Mouse (Mus musculus) midbrain, embryonic 10.5 days (tissue): ENCODE results near the gene Hist1h4a. TPM values are rescaled to one million over a fixed set of nuclear protein-coding genes. Genes with fewer than 3 reads are reported as not detected.
"Not testable (repeated sequence)": the region's sequence is repeated elsewhere in the genome, so short reads cannot be mapped to it uniquely, and the experiment has no call there.

Source experiments
- DNase-seq: peaks from one replicate; pipeline ENCODE4 v3.0.0-alpha.2; 2017; ENCODE audit warnings: low spot score
- H3K27ac ChIP-seq: fragments of 300-500 bp; sonication (generic); replicated peaks from 2 replicates; pipeline ENCODE4 v1.5.1; 2016; ENCODE audit warnings: mild to moderate bottlenecking
- H3K27me3 ChIP-seq: fragments of 300-500 bp; sonication (generic); 2 replicates; pipeline ENCODE4 v1.6.1; 2016; ENCODE audit warnings: low read depth, mild to moderate bottlenecking; ENCODE audit not compliant: poor library complexity, severe bottlenecking
- H3K36me3 ChIP-seq: fragments of 300-500 bp; sonication (generic); 2 replicates; pipeline ENCODE4 v1.6.1; 2016; ENCODE audit warnings: mild to moderate bottlenecking, moderate library complexity
- H3K4me1 ChIP-seq: fragments of 300-500 bp; sonication (generic); 2 replicates; pipeline ENCODE4 v1.6.1; 2016
- H3K4me3 ChIP-seq: fragments of 300-500 bp; sonication (generic); 2 replicates; pipeline ENCODE4 v1.5.1; 2016; ENCODE audit warnings: mild to moderate bottlenecking, moderate library complexity
- H3K9me3 ChIP-seq: fragments of 300-500 bp; sonication (generic); replicated peaks from 2 replicates; pipeline ENCODE4 v1.6.1; 2016; ENCODE audit warnings: mild to moderate bottlenecking
- WGBS: fragments of 180-500 bp; shearing (Covaris S2); methylation state at CpG from one replicate; pipeline ENCODE4 v1.1.7; 2016; 5-methylcytosine and 5-hydroxymethylcytosine counted together
- polyA plus RNA-seq: library from polyadenylated mRNA; unstranded; fragments of >200 nt; fragmentation: Nextera tagmentation; extraction: Ambion mirVana; gene quantifications from 2 replicates; pipeline ENCODE4 v1.2.1, GENCODE M21; 2016

The Hist1h4a gene
- polyA plus RNA-seq, 1 experiment from 2014 or later: 0.42 TPM

GRCm38 (mm10) chr13:23753314-23754078 lies 7.5 kb downstream of the Hist1h4a start:
- no peaks in the 10 kb centered on the region for H3K27me3 ChIP-seq
- H3K27ac ChIP-seq: peak overlapping the region; percentile 92
- WGBS: 63% methylated on average over 4 of the region's 4 CpGs
- H3K36me3 ChIP-seq: no peaks in the 10 kb centered on the region
- no peaks in the 10 kb centered on the region for H3K9me3 ChIP-seq
- no peak for DNase-seq
- H3K4me3 ChIP-seq: peak overlapping the region; percentile 51
- H3K4me1 ChIP-seq: peaks cover 23% of the 10 kb centered on the region

GRCm38 (mm10) chr13:23752742-23753172 lies 8.3 kb downstream of the Hist1h4a start:
- no peak for DNase-seq
- Histone ChIP-seq H3K27me3 (no peaks in the 10 kb centered on the region), H3K4me1 (peaks cover 27% of the 10 kb centered on the region), H3K36me3 (no peaks in the 10 kb centered on the region), H3K27ac (peak overlapping the region; percentile 92), H3K9me3 (no peaks in the 10 kb centered on the region), H3K4me3 (peak overlapping the region; percentile 51)
- WGBS: 2% methylated on average over 6 of the region's 6 CpGs

DNA sequence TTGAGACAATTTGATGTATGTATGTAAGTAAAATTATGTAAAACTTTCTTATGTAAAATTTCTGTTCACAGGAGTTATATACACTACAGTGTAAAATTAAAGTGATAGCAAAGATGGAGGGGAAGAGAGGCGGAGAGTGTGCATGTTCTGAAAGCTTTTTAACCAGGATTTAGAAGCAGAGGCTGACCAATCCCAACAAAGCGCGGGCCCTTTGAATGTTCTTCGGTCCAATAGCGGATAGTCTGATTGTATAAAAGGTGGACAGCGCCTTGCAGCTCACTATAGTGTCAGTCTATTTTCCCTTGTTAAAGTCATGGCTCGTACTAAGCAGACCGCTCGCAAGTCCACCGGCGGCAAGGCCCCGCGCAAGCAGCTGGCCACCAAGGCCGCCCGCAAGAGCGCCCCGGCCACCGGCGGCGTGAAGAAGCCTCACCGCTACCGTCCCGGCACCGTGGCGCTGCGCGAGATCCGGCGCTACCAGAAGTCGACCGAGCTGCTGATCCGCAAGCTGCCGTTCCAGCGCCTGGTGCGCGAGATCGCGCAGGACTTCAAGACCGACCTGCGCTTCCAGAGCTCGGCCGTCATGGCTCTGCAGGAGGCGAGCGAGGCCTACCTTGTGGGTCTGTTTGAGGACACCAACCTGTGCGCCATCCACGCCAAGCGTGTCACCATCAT lies 8.8 kb downstream of the Hist1h4a start, which contains the start of gene Hist1h3b:
TSS of gene Hist1h3b (plus strand) at position 201 of the 675 bp plus-strand sequence.
- H3K36me3 ChIP-seq, H3K9me3 ChIP-seq, H3K27me3 ChIP-seq: not testable (repeated sequence)
- Histone ChIP-seq H3K4me1 (peaks cover 27% of the 10 kb centered on the region), H3K27ac (peak within 1 kb of the TSS; percentile 97), H3K4me3 (peak within 1 kb of the TSS; percentile 54)
- peak; percentile 92 for DNase-seq
- under 1% methylated on average over 23 of the region's 47 CpGs for WGBS

DNA sequence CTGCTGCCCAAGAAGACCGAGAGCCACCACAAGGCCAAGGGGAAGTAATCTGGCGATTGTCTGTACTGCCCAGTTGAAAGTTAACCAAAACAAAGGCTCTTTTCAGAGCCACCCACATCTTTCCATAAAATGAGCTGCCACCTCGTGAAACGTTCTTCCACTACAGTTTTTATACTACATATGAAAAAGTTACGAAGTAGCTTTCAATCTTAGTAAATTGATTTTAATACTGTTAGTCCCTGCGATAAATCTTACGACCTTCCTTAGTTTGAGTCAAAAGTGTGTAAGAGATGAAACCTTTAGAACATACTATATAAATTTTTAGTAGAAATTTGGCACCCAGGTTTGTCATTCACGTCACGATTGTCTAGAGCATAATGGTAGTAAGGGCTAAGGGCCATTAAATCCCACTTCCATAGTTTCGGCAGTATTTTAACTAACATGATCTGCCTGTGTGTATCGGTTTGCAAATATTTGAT lies 9.5 kb downstream of the Hist1h4a start:
- Histone ChIP-seq H3K36me3 (no peaks in the 10 kb centered on the region), H3K9me3 (no peaks in the 10 kb centered on the region), H3K27ac (peak overlapping the region; percentile 97), H3K27me3 (no peaks in the 10 kb centered on the region), H3K4me1 (peaks cover 29% of the 10 kb centered on the region), H3K4me3 (peak overlapping the region; percentile 54)
- no peak for DNase-seq
- under 1% methylated on average over 11 of the region's 11 CpGs for WGBS

DNA sequence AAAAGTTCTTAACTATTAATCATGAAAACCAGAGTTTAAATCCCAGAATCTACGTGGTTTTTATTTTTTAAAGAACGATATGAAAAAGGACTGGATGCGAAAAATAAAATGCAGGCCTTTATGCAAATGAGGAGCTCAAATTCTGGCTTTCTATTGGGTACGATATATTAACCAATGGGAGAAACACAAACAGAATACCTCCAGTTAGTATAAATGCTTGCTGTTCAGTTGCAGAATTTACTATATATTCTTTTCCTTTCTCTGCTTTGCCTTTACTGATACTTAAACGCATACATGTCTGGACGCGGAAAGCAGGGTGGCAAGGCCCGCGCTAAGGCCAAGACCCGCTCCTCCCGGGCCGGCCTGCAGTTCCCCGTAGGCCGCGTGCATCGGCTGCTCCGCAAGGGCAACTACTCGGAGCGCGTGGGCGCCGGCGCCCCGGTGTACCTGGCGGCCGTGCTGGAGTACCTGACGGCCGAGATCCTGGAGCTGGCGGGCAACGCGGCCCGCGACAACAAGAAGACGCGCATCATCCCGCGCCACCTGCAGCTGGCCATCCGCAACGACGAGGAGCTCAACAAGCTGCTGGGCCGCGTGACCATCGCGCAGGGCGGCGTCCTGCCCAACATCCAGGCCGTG lies 10.1 kb downstream of the Hist1h4a start, which contains the start of gene Hist1h2ab:
TSS of gene Hist1h2ab (plus strand) at position 288 of the 639 bp plus-strand sequence.
- not testable (repeated sequence) for H3K9me3 ChIP-seq, H3K36me3 ChIP-seq, H3K27me3 ChIP-seq
- peak within 1 kb of the TSS; percentile 97 for H3K27ac ChIP-seq
- DNase-seq: peak; percentile 81
- 1% methylated on average over 35 of the region's 47 CpGs for WGBS
- H3K4me3 ChIP-seq: peak within 1 kb of the TSS; percentile 54
- peaks cover 29% of the 10 kb centered on the region for H3K4me1 ChIP-seq

GRCm38 (mm10) chr13:23749563-23750121 lies 11.4 kb downstream of the Hist1h4a start:
- WGBS: 91% methylated on average over 5 of the region's 5 CpGs
- Histone ChIP-seq H3K4me3 (no peak overlapping the region), H3K36me3 (no peaks in the 10 kb centered on the region), H3K4me1 (peaks cover 32% of the 10 kb centered on the region), H3K9me3 (no peaks in the 10 kb centered on the region), H3K27ac (peak overlapping the region; percentile 97), H3K27me3 (no peaks in the 10 kb centered on the region)
- no peak for DNase-seq

DNA sequence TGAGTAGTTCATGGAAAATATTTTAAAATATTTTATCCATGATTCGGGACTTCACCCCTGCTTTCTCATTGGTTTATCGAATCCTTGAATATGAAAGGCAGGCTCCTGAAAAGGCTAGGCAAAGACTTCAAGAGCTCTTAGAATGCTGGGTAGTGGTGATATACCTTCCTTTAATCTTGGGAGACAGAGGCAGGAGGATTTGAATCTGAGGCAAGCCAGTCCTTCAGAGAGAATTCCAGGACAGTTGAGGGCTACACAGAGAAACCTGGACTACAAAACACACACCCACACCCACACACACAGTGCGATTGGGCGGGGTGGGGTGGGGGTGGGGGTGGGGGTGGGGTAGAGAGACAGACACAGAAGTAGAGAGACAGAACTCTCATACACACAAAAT lies 13.1 kb downstream of the Hist1h4a start:
- peak; percentile 50 for DNase-seq
- 10% methylated on average over 4 of the region's 4 CpGs for WGBS
- H3K4me3 ChIP-seq: peak overlapping the region; percentile 59

DNA sequence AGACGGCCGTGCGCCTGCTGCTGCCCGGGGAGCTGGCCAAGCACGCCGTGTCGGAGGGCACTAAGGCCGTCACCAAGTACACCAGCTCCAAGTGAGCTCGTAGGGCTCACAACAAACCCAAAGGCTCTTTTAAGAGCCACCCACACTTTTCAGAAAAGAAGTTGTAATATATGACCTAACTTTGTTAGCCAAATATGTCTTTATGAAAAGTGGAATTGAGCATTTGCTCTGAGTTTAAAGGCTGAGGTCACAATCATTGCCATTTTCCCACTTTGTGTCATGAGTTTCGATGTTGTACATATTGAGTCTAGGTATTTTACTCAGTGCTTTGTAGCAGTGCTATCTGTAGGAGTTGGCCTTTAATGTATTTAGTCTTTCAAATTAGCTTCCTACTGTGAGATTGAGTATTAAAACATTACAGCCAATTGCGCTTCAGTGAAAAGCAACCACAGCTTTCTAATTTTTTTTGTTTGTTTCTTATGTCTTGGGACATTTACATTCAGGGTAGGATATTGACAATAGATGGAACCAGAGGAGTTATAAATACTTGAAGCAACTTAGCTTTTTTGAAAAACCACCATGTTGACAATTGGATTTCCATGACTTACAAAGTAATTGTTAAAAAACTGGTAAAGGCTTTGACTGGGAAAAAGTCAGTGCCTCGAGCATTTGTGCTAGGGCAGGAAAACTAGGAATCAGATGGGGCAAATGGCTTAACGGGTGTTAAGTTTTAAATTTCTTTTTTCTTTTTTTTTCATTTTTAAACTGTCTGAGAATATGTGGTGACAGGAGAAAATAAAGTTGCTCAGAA lies 13.7 kb downstream of the Hist1h4a start:
- WGBS: 2% methylated on average over 13 of the region's 13 CpGs
- Histone ChIP-seq H3K4me3 (peak overlapping the region; percentile 59), H3K27ac (peak overlapping the region; percentile 97), H3K4me1 (peaks cover 35% of the 10 kb centered on the region), H3K9me3 (no peaks in the 10 kb centered on the region), H3K36me3 (no peaks in the 10 kb centered on the region), H3K27me3 (no peaks in the 10 kb centered on the region)
- DNase-seq: peak; percentile 32

More for the DNA sequence above, 13.1 kb downstream of the Hist1h4a start:
- H3K9me3 ChIP-seq: no peaks in the 10 kb centered on the region
- H3K4me1 ChIP-seq: peaks cover 38% of the 10 kb centered on the region
- H3K27me3 ChIP-seq: no peaks in the 10 kb centered on the region
- H3K27ac ChIP-seq: peak overlapping the region; percentile 97
- H3K36me3 ChIP-seq: no peaks in the 10 kb centered on the region

- WGBS: under 1% methylated on average over 44 of the region's 58 CpGs
- Histone ChIP-seq H3K4me3 (peak within 1 kb of the TSS; percentile 59), H3K27ac (peak within 1 kb of the TSS; percentile 97), H3K4me1 (peaks cover 36% of the 10 kb centered on the region)
- peak; percentile 79 for DNase-seq
- H3K9me3 ChIP-seq, H3K36me3 ChIP-seq, H3K27me3 ChIP-seq: not testable (repeated sequence)
Observed at GRCm38 (mm10) chr13:23746201-23747080, 14.6 kb downstream of the Hist1h4a start, which contains the start of gene Hist1h2bb. Gene Hist1h2bb (plus strand): TSS chr13:23746734.

DNA sequence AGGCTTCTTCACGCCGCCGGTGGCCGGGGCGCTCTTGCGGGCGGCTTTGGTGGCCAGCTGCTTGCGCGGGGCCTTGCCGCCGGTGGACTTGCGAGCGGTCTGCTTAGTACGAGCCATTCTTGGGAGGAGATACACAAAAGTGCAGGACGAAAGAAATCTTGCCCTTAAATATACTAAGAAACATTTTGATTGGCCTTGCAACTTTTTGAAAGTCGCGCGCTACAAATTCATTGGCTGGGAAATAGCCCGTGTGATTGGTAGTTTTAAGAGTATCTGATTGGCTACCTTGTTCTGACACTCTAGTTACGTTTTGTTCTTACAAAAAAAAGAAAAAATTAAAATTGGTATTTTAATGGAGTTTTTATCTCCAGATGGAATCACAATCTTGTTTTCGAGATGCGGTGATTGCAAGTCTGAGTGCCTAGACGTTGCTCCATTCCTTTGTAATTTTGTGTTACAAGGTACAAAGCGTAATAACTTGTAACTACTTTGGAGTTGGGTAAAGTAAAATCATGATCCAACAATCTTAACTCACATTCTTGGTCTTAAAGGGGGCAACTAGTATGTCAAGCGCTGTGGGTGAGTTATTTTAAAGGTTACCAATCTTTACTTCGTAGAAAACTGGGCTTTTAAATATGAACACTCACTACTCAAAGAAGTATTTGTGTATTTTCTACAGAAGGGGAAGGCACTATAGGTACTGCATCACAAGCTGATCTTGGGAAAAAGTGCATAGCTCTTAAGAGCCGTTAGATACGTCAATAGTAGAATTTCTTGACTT lies 15.5 kb downstream of the Hist1h4a start, which contains the start of gene Hist1h3c:
TSS of gene Hist1h3c (minus strand) at position 222 of the 781 bp plus-strand sequence.
- under 1% methylated on average over 27 of the region's 28 CpGs for WGBS
- Histone ChIP-seq H3K4me1 (peaks cover 41% of the 10 kb centered on the region), H3K4me3 (peak within 1 kb of the TSS; percentile 59), H3K27me3 (no peaks in the 10 kb centered on the region), H3K9me3 (no peaks in the 10 kb centered on the region), H3K36me3 (no peaks in the 10 kb centered on the region), H3K27ac (peak within 1 kb of the TSS; percentile 97)
- peak; percentile 82 for DNase-seq
